In genomic region chr6:52159164-52159761, GRCm38 (mm10) we compare ENCODE assay signal across 8 mouse cellular contexts. TPM values are rescaled to one million over a fixed set of nuclear protein-coding genes. Genes with fewer than 3 reads are reported as not detected.
DNase-seq lines count a peak whose midpoint lies in the region; ATAC-seq and TF ChIP-seq lines count a peak whose summit lies in the region.

No protein-coding gene starts in this region.

- peaks cover 94% of the 10 kb centered on the region for H3K27me3 ChIP-seq in heart, embryonic 11.5 days (ENCODE audit: control insufficient read depth, insufficient read depth, low read length)
- peaks cover 79% of the 10 kb centered on the region for H3K27me3 ChIP-seq in embryonic facial prominence, embryonic 11.5 days (ENCODE audit: control insufficient read depth, insufficient read depth, low read length)
- no peaks in the 10 kb centered on the region for H3K27me3 ChIP-seq in kidney, adult 2 months (replicated peaks; ENCODE audit: control insufficient read depth, insufficient read depth, low read length)

- H3K36me3 ChIP-seq in heart, embryonic 11.5 days (ENCODE audit: control insufficient read depth, insufficient read depth, low read length) = no peaks in the 10 kb centered on the region
- no peaks in the 10 kb centered on the region for H3K36me3 ChIP-seq in embryonic facial prominence, embryonic 11.5 days (replicated peaks; ENCODE audit: control insufficient read depth, insufficient read depth, low read depth, low read length)
- no peaks in the 10 kb centered on the region for H3K36me3 ChIP-seq in kidney, adult 2 months (ENCODE audit: control insufficient read depth, insufficient read depth, low read length)

- TF ChIP-seq CTCF in kidney, adult 2 months (conservative IDR thresholded peaks at IDR 0.05; ENCODE audit: insufficient read depth, insufficient read length, low read depth, low read length) = no peak

- peak overlapping the region; percentile 52 for H3K4me3 ChIP-seq in heart, embryonic 11.5 days (ENCODE audit: low read depth, low read length)
- peak overlapping the region; percentile 58 for H3K4me3 ChIP-seq in embryonic facial prominence, embryonic 11.5 days (ENCODE audit: low read depth, low read length)
- peak overlapping the region; percentile 85 for H3K4me3 ChIP-seq in kidney, adult 2 months (ENCODE audit: insufficient read depth, low read depth, low read length)

- peak overlapping the region; percentile 68; the same call in 1 of the 2 replicates for H3K27ac ChIP-seq in heart, embryonic 11.5 days (ENCODE audit: low read depth, low read length)
- no peak overlapping the region for H3K27ac ChIP-seq in embryonic facial prominence, embryonic 11.5 days (replicated peaks; ENCODE audit: low read depth, low read length)
- H3K27ac ChIP-seq in kidney, adult 2 months (ENCODE audit: insufficient read depth, low read depth, low read length) = peak overlapping the region; percentile 58

- intact Hi-C loops in heart, postnatal 25 days (cut with DNase I) = no loop called here

- no peak for DNase-seq in heart, postnatal 25 days (ENCODE audit: low spot score)
- no peak for DNase-seq in embryonic facial prominence, embryonic 11.5 days (ENCODE audit: low spot score)
- DNase-seq in kidney, adult 2 months = peak; percentile 77
- peak; percentile 58 to 76 for DNase-seq in lung, postnatal 4 days
- DNase-seq in frontal cortex, adult 2 months (ENCODE audit: extremely low spot score in 1 of 2, low spot score in 1 of 2) = no peak
- no peak for DNase-seq in urinary bladder, adult 2 months (ENCODE audit: low spot score)
- DNase-seq in layer of hippocampus, adult 9-10 months (ENCODE audit: low spot score) = no peak

- peak overlapping the region; percentile 76 for H3K4me2 ChIP-seq in heart, embryonic 11.5 days
- H3K4me2 ChIP-seq in embryonic facial prominence, embryonic 11.5 days (ENCODE audit: low read depth, low read length) = peak overlapping the region; percentile 99

- no peaks in the 10 kb centered on the region for H3K9me3 ChIP-seq in heart, embryonic 11.5 days (replicated peaks; ENCODE audit: control insufficient read depth, low read length)
- no peaks in the 10 kb centered on the region for H3K9me3 ChIP-seq in embryonic facial prominence, embryonic 11.5 days (replicated peaks; ENCODE audit: control insufficient read depth, low read length)

- peak; percentile 28; the same call in 1 of the 2 replicates for ATAC-seq in heart, embryonic 11.5 days (replicated peaks; ENCODE audit: insufficient number of reproducible peaks, low FRiP score, low TSS enrichment)
- ATAC-seq in embryonic facial prominence, embryonic 11.5 days (replicated peaks; ENCODE audit: insufficient number of reproducible peaks, low FRiP score, low TSS enrichment, low read depth) = peak; percentile 18; the same call in 1 of the 2 replicates

- H3K4me1 ChIP-seq in heart, embryonic 11.5 days (ENCODE audit: control insufficient read depth, insufficient read depth, low read length) = peaks cover 5% of the 10 kb centered on the region; the same call in 1 of the 2 replicates
- H3K4me1 ChIP-seq in embryonic facial prominence, embryonic 11.5 days (ENCODE audit: control insufficient read depth, insufficient read depth, low read length) = no peaks in the 10 kb centered on the region; the same call in 1 of the 2 replicates
- H3K4me1 ChIP-seq in kidney, adult 2 months (ENCODE audit: control insufficient read depth, insufficient read depth, low read length) = peaks cover 7% of the 10 kb centered on the region; the same call in 1 of the 2 replicates

- TF ChIP-seq POLR2A in kidney, adult 2 months (IDR thresholded peaks at IDR 0.05; ENCODE audit: low read depth, low read length) = no peak

- 8% methylated on average over 12 of the region's 12 CpGs for WGBS in heart, embryonic 11.5 days (ENCODE audit: insufficient replicate concordance)
- WGBS in embryonic facial prominence, embryonic 11.5 days = 4% methylated on average over 12 of the region's 12 CpGs
- 16% methylated on average over 12 of the region's 12 CpGs for WGBS in kidney, adult 2 months

- peak overlapping the region; percentile 47 for H3K9ac ChIP-seq in heart, embryonic 11.5 days (ENCODE audit: low read depth, low read length)
- H3K9ac ChIP-seq in embryonic facial prominence, embryonic 11.5 days (replicated peaks; ENCODE audit: low read length) = no peak overlapping the region

RNA-seq across cellular contexts. Expression of gene Hoxa1, which starts 1.1 kb away (rescaled TPM):
- 1.2 TPM in 2 replicates for polyA plus RNA-seq in heart, embryonic 11.5 days (2014; fragmentation: Nextera tagmentation; extraction: Ambion mirVana)
- under 1 TPM in 1 of 2 experiments, not detected in 1; 0.16 TPM for total RNA-seq in heart, postnatal 25 days (2021)
- 1.1 TPM in 2 replicates for polyA plus RNA-seq in embryonic facial prominence, embryonic 11.5 days (2014; fragmentation: Nextera tagmentation; extraction: Ambion mirVana)
- polyA plus RNA-seq in kidney, adult 2 months (2012; rRNA removed) = 1.2 and 1.3 TPM in 2 replicates
- 0.04 TPM in 1 of 2 replicates, not detected in the other for polyA plus RNA-seq in frontal cortex, adult 2 months (2012; rRNA removed)
- polyA plus RNA-seq in urinary bladder, adult 2 months (2012; rRNA removed) = 0.73 and 0.83 TPM in 2 replicates

RNA-seq across cellular contexts. Expression of gene Hoxa2, which starts 5.4 kb away (rescaled TPM):
- polyA plus RNA-seq in heart, embryonic 11.5 days (2014; fragmentation: Nextera tagmentation; extraction: Ambion mirVana) = 3.5 and 3.6 TPM in 2 replicates
- under 1 TPM; 0.31 to 0.34 TPM for total RNA-seq in heart, postnatal 25 days (2021)
- 19.4 and 24.1 TPM in 2 replicates for polyA plus RNA-seq in embryonic facial prominence, embryonic 11.5 days (2014; fragmentation: Nextera tagmentation; extraction: Ambion mirVana)
- 1.3 and 1.6 TPM in 2 replicates for polyA plus RNA-seq in kidney, adult 2 months (2012; rRNA removed)
- polyA plus RNA-seq in frontal cortex, adult 2 months (2012; rRNA removed) = not detected in 2 replicates
- 1.3 and 1.9 TPM in 2 replicates for polyA plus RNA-seq in urinary bladder, adult 2 months (2012; rRNA removed)

RNA-seq across cellular contexts. Expression of gene 5730596B20Rik, which starts 18.0 kb away (rescaled TPM):
- 0.45 and 0.57 TPM in 2 replicates for polyA plus RNA-seq in heart, embryonic 11.5 days (2014; fragmentation: Nextera tagmentation; extraction: Ambion mirVana)
- not detected for total RNA-seq in heart, postnatal 25 days (2021)
- 0.13 and 0.22 TPM in 2 replicates for polyA plus RNA-seq in embryonic facial prominence, embryonic 11.5 days (2014; fragmentation: Nextera tagmentation; extraction: Ambion mirVana)
- 0.19 and 0.22 TPM in 2 replicates for polyA plus RNA-seq in kidney, adult 2 months (2012; rRNA removed)
- not detected in 2 replicates for polyA plus RNA-seq in frontal cortex, adult 2 months (2012; rRNA removed)
- 0.04 and 0.07 TPM in 2 replicates for polyA plus RNA-seq in urinary bladder, adult 2 months (2012; rRNA removed)

RNA-seq across cellular contexts. Expression of gene Hoxa4, which starts 32.3 kb away (rescaled TPM):
- 0.68 and 1.4 TPM in 2 replicates for polyA plus RNA-seq in heart, embryonic 11.5 days (2014; fragmentation: Nextera tagmentation; extraction: Ambion mirVana)
- under 1 TPM; 0.22 to 0.36 TPM for total RNA-seq in heart, postnatal 25 days (2021)
- 0.31 and 0.34 TPM in 2 replicates for polyA plus RNA-seq in embryonic facial prominence, embryonic 11.5 days (2014; fragmentation: Nextera tagmentation; extraction: Ambion mirVana)
- polyA plus RNA-seq in kidney, adult 2 months (2012; rRNA removed) = 2.8 TPM in 2 replicates
- polyA plus RNA-seq in frontal cortex, adult 2 months (2012; rRNA removed) = 0.06 TPM in 1 of 2 replicates, not detected in the other
- polyA plus RNA-seq in urinary bladder, adult 2 months (2012; rRNA removed) = 0.61 and 0.62 TPM in 2 replicates

RNA-seq across cellular contexts. Expression of gene Hoxa5, which starts 45.1 kb away (rescaled TPM):
- 2.4 and 2.6 TPM in 2 replicates for polyA plus RNA-seq in heart, embryonic 11.5 days (2014; fragmentation: Nextera tagmentation; extraction: Ambion mirVana)
- total RNA-seq in heart, postnatal 25 days (2021) = 1 to 10 TPM in 1 of 2 experiments, under 1 TPM in 1; 0.52 to 1.3 TPM
- 0.39 and 1.4 TPM in 2 replicates for polyA plus RNA-seq in embryonic facial prominence, embryonic 11.5 days (2014; fragmentation: Nextera tagmentation; extraction: Ambion mirVana)
- 6.9 and 8.1 TPM in 2 replicates for polyA plus RNA-seq in kidney, adult 2 months (2012; rRNA removed)
- polyA plus RNA-seq in frontal cortex, adult 2 months (2012; rRNA removed) = 0.11 TPM in 1 of 2 replicates, not detected in the other
- 6.1 and 7.2 TPM in 2 replicates for polyA plus RNA-seq in urinary bladder, adult 2 months (2012; rRNA removed)

Comparison
In these comparisons a context has a peak if more than half of its experiments do, and no peak if none do; other contexts are left out.
1. DNase-seq: peak in kidney, adult 2 months (single experiment) and lung, postnatal 4 days (2 of 2); none in heart, postnatal 25 days (single experiment), embryonic facial prominence, embryonic 11.5 days (single experiment), frontal cortex, adult 2 months (0 of 2), urinary bladder, adult 2 months (single experiment) and layer of hippocampus, adult 9-10 months (single experiment).
2. Peak in every context shown above with its lines, with median percentiles within 50 percentile points of each other: H3K4me3 ChIP-seq.